Mouse (Mus musculus) thymus, postnatal 4 days (tissue): ENCODE results near the gene Hsd17b11.
"Not testable (repeated sequence)": the region's sequence is repeated elsewhere in the genome, so short reads cannot be mapped to it uniquely, and the experiment has no call there.

Experiments used
- DNase-seq: peaks from one replicate; pipeline ENCODE4 v3.0.0; 2021

The Hsd17b11 gene

GRCm38 (mm10) chr5:104035066-104035465 lies 13.3 kb upstream of the Hsd17b11 start:
- DNase-seq = no peak

GRCm38 (mm10) chr5:104032434-104033097 lies 10.8 kb upstream of the Hsd17b11 start:
- no peak for DNase-seq

GRCm38 (mm10) chr5:104025245-104025854 lies 3.6 kb upstream of the Hsd17b11 start:
- DNase-seq = no peak

- DNase-seq = no peak
Measured at GRCm38 (mm10) chr5:104024762-104025161, 3.0 kb upstream of the Hsd17b11 start.

GRCm38 (mm10) chr5:104024193-104024592 lies 2.5 kb upstream of the Hsd17b11 start:
- DNase-seq = not testable (repeated sequence)

- no peak for DNase-seq
Measured at GRCm38 (mm10) chr5:104023289-104024020, 1.7 kb upstream of the Hsd17b11 start.

GRCm38 (mm10) chr5:104022558-104022957 lies 839 bp upstream of the Hsd17b11 start:
- DNase-seq = no peak

- DNase-seq = no peak
Measured at GRCm38 (mm10) chr5:104011419-104011818, 10.3 kb downstream of the Hsd17b11 start.

GRCm38 (mm10) chr5:104010261-104010660 lies 11.5 kb downstream of the Hsd17b11 start:
- DNase-seq = no peak

GRCm38 (mm10) chr5:104009421-104009820 lies 12.3 kb downstream of the Hsd17b11 start:
- DNase-seq = no peak

- peak; percentile 72 for DNase-seq
Measured at GRCm38 (mm10) chr5:104007801-104008200, 13.9 kb downstream of the Hsd17b11 start.

- DNase-seq = no peak
Measured at GRCm38 (mm10) chr5:104006811-104007210, 14.9 kb downstream of the Hsd17b11 start.

- no peak for DNase-seq
Measured at GRCm38 (mm10) chr5:104003955-104004354, 17.8 kb downstream of the Hsd17b11 start.

GRCm38 (mm10) chr5:104003256-104003931 lies 18.3 kb downstream of the Hsd17b11 start:
- no peak for DNase-seq

- no peak for DNase-seq
Measured at GRCm38 (mm10) chr5:104002549-104003255, 19.0 kb downstream of the Hsd17b11 start.

- DNase-seq = peak; percentile 94
Measured at GRCm38 (mm10) chr5:103999738-104000137, 22.0 kb downstream of the Hsd17b11 start.

- DNase-seq = no peak
Measured at GRCm38 (mm10) chr5:103998739-103999138, 23.0 kb downstream of the Hsd17b11 start.

GRCm38 (mm10) chr5:103995181-103995580 lies 26.5 kb downstream of the Hsd17b11 start:
- DNase-seq = peak; percentile 39

- DNase-seq = no peak
Measured at GRCm38 (mm10) chr5:103994669-103995068, 27.1 kb downstream of the Hsd17b11 start.

- DNase-seq = peak; percentile 73
Measured at GRCm38 (mm10) chr5:103993601-103994000, 28.1 kb downstream of the Hsd17b11 start.

GRCm38 (mm10) chr5:103992831-103993230 lies 28.9 kb downstream of the Hsd17b11 start:
- DNase-seq = no peak

GRCm38 (mm10) chr5:103980705-103981560 lies 40.8 kb downstream of the Hsd17b11 start:
- DNase-seq = no peak
